Mouse (Mus musculus): Measurements from ENCODE around the gene Zfr. TPM values are rescaled to one million over a fixed set of nuclear protein-coding genes. Genes with fewer than 3 reads are reported as not detected.
"Not testable (repeated sequence)": the region's sequence is repeated elsewhere in the genome, so short reads cannot be mapped to it uniquely, and the experiment has no call there.

Zfr gene
- polyA plus RNA-seq, 1 experiment from 2014 or later: 77.5 TPM

GRCm38 (mm10) chr15:12104827-12105226, 12.8 kb upstream of the Zfr start:
- DNase-seq (ENCODE audit: low spot score): no peak

- no peak for DNase-seq (ENCODE audit: low spot score)
Observed at GRCm38 (mm10) chr15:12106430-12106829, 11.2 kb upstream of the Zfr start.

- DNase-seq (ENCODE audit: low spot score): peak; percentile 48
Observed at GRCm38 (mm10) chr15:12108200-12108599, 9.4 kb upstream of the Zfr start.

- not testable (repeated sequence) for DNase-seq (ENCODE audit: low spot score)
Observed at GRCm38 (mm10) chr15:12108922-12109321, 8.7 kb upstream of the Zfr start.

- DNase-seq (ENCODE audit: low spot score): no peak
Observed at GRCm38 (mm10) chr15:12111232-12111631, 6.4 kb upstream of the Zfr start.

- DNase-seq (ENCODE audit: low spot score): peak; percentile 38
Observed at GRCm38 (mm10) chr15:12113411-12113810, 4.2 kb upstream of the Zfr start.

GRCm38 (mm10) chr15:12114546-12114945, 3.1 kb upstream of the Zfr start:
- DNase-seq (ENCODE audit: low spot score): no peak

- no peak for DNase-seq (ENCODE audit: low spot score)
Observed at GRCm38 (mm10) chr15:12115722-12116230, 1.9 kb upstream of the Zfr start.

- DNase-seq (ENCODE audit: low spot score): peak; percentile 21
Observed at GRCm38 (mm10) chr15:12118093-12118431, 431 bp downstream of the Zfr start.

GRCm38 (mm10) chr15:12118432-12119128, 949 bp downstream of the Zfr start:
- DNase-seq (ENCODE audit: low spot score): peak; percentile 48

- no peak for DNase-seq (ENCODE audit: low spot score)
Observed at GRCm38 (mm10) chr15:12119129-12119466, 1.5 kb downstream of the Zfr start.

- DNase-seq (ENCODE audit: low spot score): no peak
Observed at GRCm38 (mm10) chr15:12124913-12125312, 7.3 kb downstream of the Zfr start.

- DNase-seq (ENCODE audit: low spot score): not testable (repeated sequence)
Observed at GRCm38 (mm10) chr15:12130871-12131270, 13.2 kb downstream of the Zfr start.

- no peak for DNase-seq (ENCODE audit: low spot score)
Observed at GRCm38 (mm10) chr15:12134546-12134945, 16.9 kb downstream of the Zfr start.

- DNase-seq (ENCODE audit: low spot score): no peak
Observed at GRCm38 (mm10) chr15:12135368-12135767, 17.7 kb downstream of the Zfr start.

GRCm38 (mm10) chr15:12136371-12136770, 18.7 kb downstream of the Zfr start:
- DNase-seq (ENCODE audit: low spot score): no peak

GRCm38 (mm10) chr15:12140985-12141729, 23.5 kb downstream of the Zfr start:
- DNase-seq (ENCODE audit: low spot score): no peak

- no peak for DNase-seq (ENCODE audit: low spot score)
Observed at GRCm38 (mm10) chr15:12147423-12147822, 29.8 kb downstream of the Zfr start.

- DNase-seq (ENCODE audit: low spot score): no peak
Observed at GRCm38 (mm10) chr15:12149501-12149900, 31.9 kb downstream of the Zfr start.

GRCm38 (mm10) chr15:12153747-12154146, 36.1 kb downstream of the Zfr start:
- no peak for DNase-seq (ENCODE audit: low spot score)

GRCm38 (mm10) chr15:12178126-12178525, 60.5 kb downstream of the Zfr start:
- DNase-seq (ENCODE audit: low spot score): no peak

GRCm38 (mm10) chr15:12181181-12181805, 63.7 kb downstream of the Zfr start:
- not testable (repeated sequence) for DNase-seq (ENCODE audit: low spot score)
